Mouse (Mus musculus) small intestine, adult 2 months (tissue): ENCODE data around the gene Hoxc4.

Experiments
- CTCF ChIP-seq: fragments of 200-500 bp; IDR thresholded peaks from 2 replicates; pipeline ENCODE4 v1.5.1; 2012; ENCODE audit warnings: low read depth, mild to moderate bottlenecking, control low read depth, inconsistent platforms, low read length, moderate library complexity, mixed read lengths; ENCODE audit not compliant: insufficient replicate concordance, insufficient read length; ENCODE audit errors: extremely low read depth
- POLR2A ChIP-seq: fragments of 200-500 bp; IDR thresholded peaks from 2 replicates; pipeline ENCODE4 v1.6.1; 2012; ENCODE audit warnings: low read depth, mild to moderate bottlenecking, control low read depth, inconsistent platforms, low read length, moderate library complexity

DNA sequence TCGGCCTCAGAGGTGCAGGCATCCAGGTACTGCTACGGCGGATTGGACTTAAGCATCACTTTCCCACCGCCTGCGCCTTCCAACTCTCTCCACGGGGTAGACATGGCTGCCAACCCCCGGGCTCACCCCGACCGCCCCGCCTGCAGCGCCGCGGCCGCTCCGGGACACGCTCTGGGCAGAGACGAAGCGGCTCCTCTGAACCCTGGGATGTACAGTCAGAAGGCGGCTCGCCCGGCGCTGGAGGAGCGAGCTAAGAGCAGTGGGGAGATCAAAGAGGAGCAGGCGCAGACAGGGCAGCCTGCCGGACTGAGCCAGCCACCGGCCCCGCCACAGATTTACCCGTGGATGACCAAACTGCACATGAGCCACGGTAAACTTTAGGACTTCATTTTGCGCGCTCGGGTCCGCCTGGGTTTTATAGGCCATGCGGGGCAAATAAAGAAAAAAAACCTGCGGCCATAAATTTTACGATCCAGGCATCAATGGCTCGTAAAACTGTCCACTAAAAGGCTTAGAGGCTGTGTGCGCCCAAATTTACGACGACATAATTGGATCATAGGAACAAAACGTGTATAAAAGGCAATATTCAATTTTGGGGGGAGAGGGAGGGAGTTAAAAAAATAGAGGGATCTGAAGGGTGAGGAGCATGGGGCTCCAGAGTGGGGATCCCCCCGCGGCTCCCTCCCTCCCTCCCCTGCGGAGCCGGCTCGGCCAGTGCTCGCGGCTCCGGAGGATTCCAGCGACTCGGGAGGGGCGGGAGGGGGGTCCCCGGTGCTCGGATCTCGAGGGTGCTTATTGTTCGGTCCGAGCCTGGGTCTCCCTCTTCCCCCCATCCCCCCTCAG is 4.3 kb upstream of the Hoxc4 start:
- no peak for TF ChIP-seq POLR2A
- no peak for TF ChIP-seq CTCF
